In genomic region chr2:105125205-105125604, GRCm38 (mm10) we compare ENCODE assay signal across 19 mouse cellular contexts. TPM values are rescaled to one million over a fixed set of nuclear protein-coding genes. Genes with fewer than 3 reads are reported as not detected.
DNase-seq lines count a peak whose midpoint lies in the region; ATAC-seq and TF ChIP-seq lines count a peak whose summit lies in the region.
"Had no signal": no experiment of that assay in that cellular context is flagged by ENCODE, and none has a peak within 500 bp of the region (broad histone marks: within the 10 kb centered on the region; RNA-seq: fewer than 3 reads in every experiment).

No protein-coding gene starts in this region.

- DNase-seq in embryo, embryonic 9.5 days (ENCODE audit: extremely low spot score) = peak; percentile 37
- no peak for DNase-seq in embryo, embryonic 10.5 days (ENCODE audit: low spot score)
- DNase-seq in hindbrain, embryonic 10.5 days (ENCODE audit: low spot score) = peak; percentile 47
- DNase-seq in hindbrain, embryonic 14.5 days (ENCODE audit: low spot score) = no peak
- no peak for DNase-seq in lung, embryonic 14.5 days
- no peak for DNase-seq in lung, postnatal 25 days (ENCODE audit: low spot score)
- peak; percentile 50 for DNase-seq in limb, embryonic 11.5 days (ENCODE audit: low spot score)
- DNase-seq: adrenal gland, adult 2 months; cerebellum, adult 18-20 months; lung, postnatal 14 days had no signal

- H3K4me2 ChIP-seq in hindbrain, embryonic 14.5 days (replicated peaks) = no peak overlapping the region
- peak overlapping the region; percentile 29; the same call in 1 of the 2 replicates for H3K4me2 ChIP-seq in lung, embryonic 14.5 days
- H3K4me2 ChIP-seq in limb, embryonic 11.5 days (ENCODE audit: low read depth, severe bottlenecking) = no peak overlapping the region
- H3K4me2 ChIP-seq in forebrain, embryonic 15.5 days (replicated peaks) = no peak overlapping the region
- H3K4me2 ChIP-seq: hindbrain, embryonic 15.5 days; midbrain, embryonic 12.5 days had no signal

- no peak overlapping the region for H3K4me3 ChIP-seq in hindbrain, embryonic 10.5 days
- no peak overlapping the region for H3K4me3 ChIP-seq in hindbrain, embryonic 14.5 days (replicated peaks; ENCODE audit: low read length)
- peak overlapping the region; percentile 34; the same call in 1 of the 2 replicates for H3K4me3 ChIP-seq in lung, embryonic 14.5 days (ENCODE audit: low read depth, low read length)
- H3K4me3 ChIP-seq in limb, embryonic 11.5 days (ENCODE audit: low read depth, low read length) = no peak overlapping the region
- H3K4me3 ChIP-seq in forebrain, embryonic 15.5 days = no peak overlapping the region
- H3K4me3 ChIP-seq: hindbrain, embryonic 15.5 days; layer of hippocampus, adult 2 months; left cerebral cortex, adult 2 months; midbrain, embryonic 12.5 days had no signal

- ATAC-seq in hindbrain, embryonic 14.5 days (ENCODE audit: low FRiP score) = no peak
- no peak for ATAC-seq in lung, embryonic 14.5 days (ENCODE audit: insufficient read depth)
- no peak for ATAC-seq in limb, embryonic 11.5 days (ENCODE audit: insufficient number of reproducible peaks, low FRiP score, low TSS enrichment, low read depth)
- ATAC-seq in forebrain, embryonic 15.5 days (replicated peaks) = no peak
- ATAC-seq: Patski had no signal

- H3K27me3 ChIP-seq in hindbrain, embryonic 10.5 days (ENCODE audit: insufficient read depth, poor library complexity, severe bottlenecking) = peaks cover 100% of the 10 kb centered on the region
- peaks cover 95% of the 10 kb centered on the region for H3K27me3 ChIP-seq in hindbrain, embryonic 14.5 days (ENCODE audit: control insufficient read depth, insufficient read depth, low read length)
- peaks cover 97% of the 10 kb centered on the region for H3K27me3 ChIP-seq in lung, embryonic 14.5 days (ENCODE audit: insufficient read depth, low read length)
- H3K27me3 ChIP-seq in limb, embryonic 11.5 days (ENCODE audit: control insufficient read depth, insufficient read depth, low read length) = peaks cover 96% of the 10 kb centered on the region
- peaks cover 86% of the 10 kb centered on the region for H3K27me3 ChIP-seq in forebrain, embryonic 15.5 days
- H3K27me3 ChIP-seq: Patski had no signal

- no peaks in the 10 kb centered on the region for H3K36me3 ChIP-seq in hindbrain, embryonic 10.5 days
- H3K36me3 ChIP-seq in hindbrain, embryonic 14.5 days (replicated peaks; ENCODE audit: control insufficient read depth, insufficient read depth) = no peaks in the 10 kb centered on the region
- no peaks in the 10 kb centered on the region for H3K36me3 ChIP-seq in lung, embryonic 14.5 days (ENCODE audit: insufficient read depth)
- no peaks in the 10 kb centered on the region for H3K36me3 ChIP-seq in limb, embryonic 11.5 days (ENCODE audit: control insufficient read depth, insufficient read depth, low read length)
- no peaks in the 10 kb centered on the region for H3K36me3 ChIP-seq in forebrain, embryonic 15.5 days
- H3K36me3 ChIP-seq: hindbrain, embryonic 15.5 days; midbrain, embryonic 12.5 days had no signal

- peaks cover 25% of the 10 kb centered on the region for H3K4me1 ChIP-seq in hindbrain, embryonic 10.5 days (replicated peaks)
- no peaks in the 10 kb centered on the region for H3K4me1 ChIP-seq in hindbrain, embryonic 14.5 days (replicated peaks; ENCODE audit: control insufficient read depth, insufficient read depth, low read length)
- H3K4me1 ChIP-seq in lung, embryonic 14.5 days (ENCODE audit: insufficient read depth) = no peaks in the 10 kb centered on the region; the same call in 1 of the 2 replicates
- H3K4me1 ChIP-seq in limb, embryonic 11.5 days (ENCODE audit: control insufficient read depth, insufficient read depth, low read length) = peaks cover 10% of the 10 kb centered on the region
- peaks cover 18% of the 10 kb centered on the region for H3K4me1 ChIP-seq in forebrain, embryonic 15.5 days

- no peak for TF ChIP-seq CTCF in lung, embryonic 14.5 days (IDR thresholded peaks at IDR 0.05; ENCODE audit: low read depth)

- H3K9me3 ChIP-seq in hindbrain, embryonic 10.5 days = no peaks in the 10 kb centered on the region
- no peaks in the 10 kb centered on the region for H3K9me3 ChIP-seq in hindbrain, embryonic 14.5 days (ENCODE audit: control insufficient read depth, low read length)
- H3K9me3 ChIP-seq in lung, embryonic 14.5 days (ENCODE audit: low read depth, low read length) = no peaks in the 10 kb centered on the region
- H3K9me3 ChIP-seq in limb, embryonic 11.5 days (ENCODE audit: control insufficient read depth, low read length) = no peaks in the 10 kb centered on the region
- H3K9me3 ChIP-seq in forebrain, embryonic 15.5 days = no peaks in the 10 kb centered on the region
- H3K9me3 ChIP-seq: hindbrain, embryonic 15.5 days; midbrain, embryonic 12.5 days had no signal

- no peak overlapping the region for H3K27ac ChIP-seq in hindbrain, embryonic 10.5 days
- no peak overlapping the region for H3K27ac ChIP-seq in hindbrain, embryonic 14.5 days
- no peak overlapping the region for H3K27ac ChIP-seq in lung, embryonic 14.5 days (ENCODE audit: low read depth)
- no peak overlapping the region for H3K27ac ChIP-seq in limb, embryonic 11.5 days (replicated peaks; ENCODE audit: low read depth, low read length)
- no peak overlapping the region for H3K27ac ChIP-seq in forebrain, embryonic 15.5 days (replicated peaks)
- H3K27ac ChIP-seq: hindbrain, embryonic 15.5 days; layer of hippocampus, adult 2 months; left cerebral cortex, adult 2 months; midbrain, embryonic 12.5 days had no signal

- WGBS in hindbrain, embryonic 10.5 days = 2% methylated on average over 8 of the region's 8 CpGs
- 1% methylated on average over 8 of the region's 8 CpGs for WGBS in hindbrain, embryonic 14.5 days
- 2% methylated on average over 8 of the region's 8 CpGs for WGBS in lung, embryonic 14.5 days
- under 1% methylated on average over 8 of the region's 8 CpGs for WGBS in limb, embryonic 11.5 days
- 2% methylated on average over 8 of the region's 8 CpGs for WGBS in forebrain, embryonic 15.5 days

- H3K9ac ChIP-seq in hindbrain, embryonic 14.5 days = no peak overlapping the region
- H3K9ac ChIP-seq in lung, embryonic 14.5 days = no peak overlapping the region
- no peak overlapping the region for H3K9ac ChIP-seq in limb, embryonic 11.5 days (ENCODE audit: low read length)
- H3K9ac ChIP-seq in forebrain, embryonic 15.5 days (replicated peaks) = no peak overlapping the region
- H3K9ac ChIP-seq: hindbrain, embryonic 15.5 days; midbrain, embryonic 12.5 days had no signal

RNA-seq across cellular contexts. Expression of gene Wt1, which starts 1.1 kb away (rescaled TPM):
- polyA plus RNA-seq in hindbrain, embryonic 10.5 days (2016; fragmentation: Nextera tagmentation; extraction: Ambion mirVana) = 0.12 and 0.36 TPM in 2 replicates
- 0.97 and 1.5 TPM in 2 replicates for polyA plus RNA-seq in hindbrain, embryonic 14.5 days (2014; fragmentation: Nextera tagmentation; extraction: Ambion mirVana)
- polyA plus RNA-seq in lung, embryonic 14.5 days (2014; fragmentation: Nextera tagmentation; extraction: Ambion mirVana) = 8.9 and 9.0 TPM in 2 replicates
- 1.7 and 2.0 TPM in 2 replicates for polyA plus RNA-seq in limb, embryonic 11.5 days (2014; fragmentation: Nextera tagmentation; extraction: Ambion mirVana)
- polyA plus RNA-seq in forebrain, embryonic 15.5 days (2015; fragmentation: Nextera tagmentation; extraction: Ambion mirVana) = 0.08 TPM in 1 of 2 replicates, not detected in the other

RNA-seq across cellular contexts. Expression of gene Gm11060, which starts 33.4 kb away (rescaled TPM):
- polyA plus RNA-seq in hindbrain, embryonic 10.5 days (2016; fragmentation: Nextera tagmentation; extraction: Ambion mirVana) = not detected in 2 replicates
- polyA plus RNA-seq in hindbrain, embryonic 14.5 days (2014; fragmentation: Nextera tagmentation; extraction: Ambion mirVana) = not detected in 2 replicates
- polyA plus RNA-seq in lung, embryonic 14.5 days (2014; fragmentation: Nextera tagmentation; extraction: Ambion mirVana) = not detected in 2 replicates
- polyA plus RNA-seq in limb, embryonic 11.5 days (2014; fragmentation: Nextera tagmentation; extraction: Ambion mirVana) = not detected in 2 replicates
- not detected in 2 replicates for polyA plus RNA-seq in forebrain, embryonic 15.5 days (2015; fragmentation: Nextera tagmentation; extraction: Ambion mirVana)
- polyA plus RNA-seq: adrenal gland, adult 2 months; brain, embryonic 14.5 days; forebrain, embryonic 16.5 days; hindbrain, embryonic 15.5 days; liver, adult 2 months; midbrain, embryonic 12.5 days; Patski had no signal

Comparison
In these comparisons a context has a peak if more than half of its experiments do, and no peak if none do; other contexts are left out.
1. DNase-seq: peak in embryo, embryonic 9.5 days (single experiment), hindbrain, embryonic 10.5 days (single experiment) and limb, embryonic 11.5 days (single experiment); none in embryo, embryonic 10.5 days (single experiment), hindbrain, embryonic 14.5 days (single experiment), lung, embryonic 14.5 days (single experiment) and lung, postnatal 25 days (single experiment).